Mouse (Mus musculus) thymus, adult 2 months (tissue): ENCODE data around the gene Celf5.

Experiments
- CTCF ChIP-seq: fragments of 200-500 bp; IDR thresholded peaks from 2 replicates; pipeline ENCODE4 v1.5.1; 2012; ENCODE audit warnings: mild to moderate bottlenecking, control low read depth, low read length, moderate library complexity, borderline replicate concordance; ENCODE audit not compliant: control insufficient read depth, poor library complexity, insufficient read depth; ENCODE audit errors: extremely low read depth
- POLR2A ChIP-seq: fragments of 200-500 bp; IDR thresholded peaks from 2 replicates; pipeline ENCODE4 v1.6.1; 2012; ENCODE audit warnings: mild to moderate bottlenecking, low read length, control low read depth, moderate library complexity; ENCODE audit not compliant: control insufficient read depth, poor library complexity, insufficient read depth; ENCODE audit errors: extremely low read depth

- no peak for TF ChIP-seq POLR2A
- TF ChIP-seq CTCF, result no peak
These were observed 19.0 kb downstream of the Celf5 start for GRCm38 (mm10) chr10:81463531-81463930.
